Mouse (Mus musculus) heart, embryonic 11.5 days (tissue): ENCODE data around the gene Xpa. TPM values are rescaled to one million over a fixed set of nuclear protein-coding genes. Genes with fewer than 3 reads are reported as not detected.

Experiments
- ATAC-seq: fragments of 200-750 bp; cut with Nextera tagmentation; replicated peaks from 2 replicates; pipeline ENCODE4 v1.8.0; 2017; ENCODE audit warnings: moderate library complexity; ENCODE audit not compliant: insufficient number of reproducible peaks, low FRiP score, low TSS enrichment
- H3K27ac ChIP-seq: fragments of 300-500 bp; sonication (generic); 2 replicates; pipeline ENCODE4 v1.5.1; 2014; ENCODE audit warnings: mild to moderate bottlenecking, low read depth, low read length
- H3K27me3 ChIP-seq: fragments of 300-500 bp; sonication (generic); 2 replicates; pipeline ENCODE4 v1.6.1; 2014; ENCODE audit warnings: mild to moderate bottlenecking, low read length, mixed read lengths; ENCODE audit not compliant: control insufficient read depth, insufficient read depth
- H3K36me3 ChIP-seq: fragments of 300-500 bp; sonication (generic); 2 replicates; pipeline ENCODE4 v1.6.1; 2014; ENCODE audit warnings: mild to moderate bottlenecking, low read length, moderate library complexity, mixed read lengths; ENCODE audit not compliant: control insufficient read depth, insufficient read depth
- H3K4me1 ChIP-seq: fragments of 300-500 bp; sonication (generic); 2 replicates; pipeline ENCODE4 v1.6.1; 2014; ENCODE audit warnings: low read length; ENCODE audit not compliant: control insufficient read depth, insufficient read depth
- H3K4me2 ChIP-seq: fragments of 300-500 bp; sonication (generic); 2 replicates; pipeline ENCODE4 v1.6.1; 2014; ENCODE audit warnings: mild to moderate bottlenecking, moderate library complexity
- H3K4me3 ChIP-seq: fragments of 300-500 bp; sonication (generic); 2 replicates; pipeline ENCODE4 v1.5.1; 2014; ENCODE audit warnings: low read depth, low read length
- H3K9ac ChIP-seq: fragments of 300-500 bp; sonication (generic); 2 replicates; pipeline ENCODE4 v1.6.1; 2014; ENCODE audit warnings: mild to moderate bottlenecking, low read depth, low read length, moderate library complexity
- H3K9me3 ChIP-seq: fragments of 300-500 bp; sonication (generic); replicated peaks from 2 replicates; pipeline ENCODE4 v1.6.1; 2016; ENCODE audit warnings: low read length; ENCODE audit not compliant: control insufficient read depth
- WGBS: fragments of 180-500 bp; shearing (Covaris S2); extraction: QIAGEN DNeasy Blood & Tissue Kit; methylation state at CpG from one replicate; pipeline ENCODE4 v1.1.7; 2014; ENCODE audit not compliant: insufficient replicate concordance; 5-methylcytosine and 5-hydroxymethylcytosine counted together
- polyA plus RNA-seq: library from polyadenylated mRNA; unstranded; fragments of >200 nt; fragmentation: Nextera tagmentation; extraction: Ambion mirVana; gene quantifications from 2 replicates; pipeline ENCODE4 v1.2.1, GENCODE M21; 2014

The Xpa gene
- polyA plus RNA-seq, 1 experiment from 2014 or later = 14.4 TPM

- no peak overlapping the region for H3K27ac ChIP-seq
- H3K4me3 ChIP-seq = no peak overlapping the region
- H3K36me3 ChIP-seq = peaks cover 32% of the 10 kb centered on the region
- no peak overlapping the region for H3K4me2 ChIP-seq
- H3K9me3 ChIP-seq = no peaks in the 10 kb centered on the region
- H3K27me3 ChIP-seq = no peaks in the 10 kb centered on the region
- no peak for ATAC-seq
- whole genome bisulfite sequencing = 74% methylated on average over 4 of the region's 4 CpGs
- H3K4me1 ChIP-seq = no peaks in the 10 kb centered on the region
- H3K9ac ChIP-seq = no peak overlapping the region
Observed at GRCm38 (mm10) chr4:46176313-46176712, 19.8 kb downstream of the Xpa start.

- Histone ChIP-seq H3K9ac (no peak overlapping the region), H3K4me1 (no peaks in the 10 kb centered on the region), H3K27me3 (no peaks in the 10 kb centered on the region), H3K36me3 (peaks cover 48% of the 10 kb centered on the region), H3K27ac (no peak overlapping the region), H3K4me2 (no peak overlapping the region), H3K9me3 (no peaks in the 10 kb centered on the region), H3K4me3 (no peak overlapping the region)
- 74% methylated on average over 7 of the region's 7 CpGs for WGBS
- no peak for ATAC-seq
Observed at GRCm38 (mm10) chr4:46171761-46172160, 24.4 kb downstream of the Xpa start.

GRCm38 (mm10) chr4:46165831-46166230, 30.3 kb downstream of the Xpa start:
- no peak for ATAC-seq
- WGBS = 93% methylated on average over 5 of the region's 5 CpGs
- Histone ChIP-seq H3K27ac (no peak overlapping the region), H3K27me3 (no peaks in the 10 kb centered on the region), H3K36me3 (peaks cover 34% of the 10 kb centered on the region), H3K9me3 (no peaks in the 10 kb centered on the region), H3K4me2 (no peak overlapping the region), H3K9ac (no peak overlapping the region), H3K4me1 (no peaks in the 10 kb centered on the region), H3K4me3 (no peak overlapping the region)

GRCm38 (mm10) chr4:46164027-46164426, 32.1 kb downstream of the Xpa start:
- WGBS = 82% methylated on average over 2 of the region's 2 CpGs
- Histone ChIP-seq H3K4me2 (no peak overlapping the region), H3K27me3 (no peaks in the 10 kb centered on the region), H3K9me3 (no peaks in the 10 kb centered on the region), H3K4me1 (no peaks in the 10 kb centered on the region), H3K36me3 (peaks cover 22% of the 10 kb centered on the region), H3K9ac (no peak overlapping the region), H3K4me3 (no peak overlapping the region), H3K27ac (no peak overlapping the region)
- no peak for ATAC-seq

- peaks cover 29% of the 10 kb centered on the region for H3K36me3 ChIP-seq
- no peak overlapping the region for H3K4me3 ChIP-seq
- no peaks in the 10 kb centered on the region for H3K27me3 ChIP-seq
- 90% methylated on average over 12 of the region's 12 CpGs for WGBS
- no peak overlapping the region for H3K4me2 ChIP-seq
- H3K4me1 ChIP-seq = no peaks in the 10 kb centered on the region
- ATAC-seq = no peak
- no peak overlapping the region for H3K9ac ChIP-seq
- no peak overlapping the region for H3K27ac ChIP-seq
- H3K9me3 ChIP-seq = no peaks in the 10 kb centered on the region
Observed at GRCm38 (mm10) chr4:46151903-46152544, 44.1 kb downstream of the Xpa start.

- no peak overlapping the region for H3K4me3 ChIP-seq
- H3K36me3 ChIP-seq = peaks cover 11% of the 10 kb centered on the region
- no peak overlapping the region for H3K9ac ChIP-seq
- WGBS = 95% methylated on average over 1 of the region's 1 CpGs
- ATAC-seq = no peak
- H3K4me2 ChIP-seq = no peak overlapping the region
- H3K27me3 ChIP-seq = no peaks in the 10 kb centered on the region
- no peaks in the 10 kb centered on the region for H3K9me3 ChIP-seq
- no peaks in the 10 kb centered on the region for H3K4me1 ChIP-seq
- no peak overlapping the region for H3K27ac ChIP-seq
Observed at GRCm38 (mm10) chr4:46146881-46147280, 49.2 kb downstream of the Xpa start.

GRCm38 (mm10) chr4:46144323-46144722, 51.8 kb downstream of the Xpa start:
- Histone ChIP-seq H3K36me3 (peaks cover 3% of the 10 kb centered on the region; the same call in 1 of the 2 replicates), H3K9ac (no peak overlapping the region)

GRCm38 (mm10) chr4:46138287-46139222, 57.6 kb downstream of the Xpa start, which contains the start of the genes Ncbp1 and Tstd2:
Ncbp1 (plus strand) TSS chr4:46138613.
Tstd2 (minus strand) TSS chr4:46138694.
- under 1% methylated on average over 86 of the region's 90 CpGs for WGBS
- Histone ChIP-seq H3K4me2 (peak within 1 kb of the TSS; percentile 67), H3K4me1 (peaks cover 13% of the 10 kb centered on the region), H3K4me3 (peak within 1 kb of the TSS; percentile 88), H3K36me3 (peaks cover 8% of the 10 kb centered on the region), H3K27ac (peak within 1 kb of the TSS; percentile 99), H3K9ac (peak within 1 kb of the TSS; percentile 90), H3K27me3 (no peaks in the 10 kb centered on the region), H3K9me3 (no peaks in the 10 kb centered on the region)
- ATAC-seq = peak; percentile 90

More at GRCm38 (mm10) chr4:46144323-46144722, 51.8 kb downstream of the Xpa start:
- Histone ChIP-seq H3K9me3 (no peaks in the 10 kb centered on the region), H3K27ac (no peak overlapping the region), H3K4me3 (no peak overlapping the region), H3K27me3 (no peaks in the 10 kb centered on the region), H3K4me2 (no peak overlapping the region), H3K4me1 (peaks cover 9% of the 10 kb centered on the region)
- ATAC-seq = no peak
- WGBS = 75% methylated on average over 3 of the region's 3 CpGs
